Mouse (Mus musculus) neural tube, embryonic 11.5 days (tissue): ENCODE measurements around the gene Mypn. TPM values are rescaled to one million over a fixed set of nuclear protein-coding genes. Genes with fewer than 3 reads are reported as not detected.

Experiments
- ATAC-seq: fragments of 200-750 bp; cut with Nextera tagmentation; 2 replicates; pipeline ENCODE4 v1.8.0; 2017; ENCODE audit warnings: moderate number of reproducible peaks, mild to moderate bottlenecking, moderate TSS enrichment, moderate library complexity; ENCODE audit not compliant: insufficient read depth, low FRiP score, low TSS enrichment
- DNase-seq: peaks from one replicate; pipeline ENCODE4 v3.0.0-alpha.2; 2015; ENCODE audit warnings: low spot score
- H3K27ac ChIP-seq: fragments of 300-500 bp; sonication (generic); 2 replicates; pipeline ENCODE4 v1.5.1; 2014; ENCODE audit warnings: low read depth, mild to moderate bottlenecking, low read length
- H3K27me3 ChIP-seq: fragments of 300-500 bp; sonication (generic); 2 replicates; pipeline ENCODE4 v1.6.1; 2014; ENCODE audit warnings: mild to moderate bottlenecking, low read length, mixed read lengths; ENCODE audit not compliant: control insufficient read depth, insufficient read depth
- H3K36me3 ChIP-seq: fragments of 300-500 bp; sonication (generic); 2 replicates; pipeline ENCODE4 v1.6.1; 2014; ENCODE audit warnings: mild to moderate bottlenecking, low read length, moderate library complexity, mixed read lengths; ENCODE audit not compliant: control insufficient read depth, insufficient read depth
- H3K4me1 ChIP-seq: fragments of 300-500 bp; sonication (generic); 2 replicates; pipeline ENCODE4 v1.6.1; 2014; ENCODE audit warnings: low read length, mixed read lengths; ENCODE audit not compliant: control insufficient read depth, insufficient read depth
- H3K4me2 ChIP-seq: fragments of 300-500 bp; sonication (generic); 2 replicates; pipeline ENCODE4 v1.6.1; 2014; ENCODE audit warnings: low read depth, mild to moderate bottlenecking, moderate library complexity
- H3K4me3 ChIP-seq: fragments of 300-500 bp; sonication (generic); 2 replicates; pipeline ENCODE4 v1.5.1; 2014; ENCODE audit warnings: low read depth, low read length
- H3K9ac ChIP-seq: fragments of 300-500 bp; sonication (generic); 2 replicates; pipeline ENCODE4 v1.6.1; 2014; ENCODE audit warnings: mild to moderate bottlenecking, low read length
- H3K9me3 ChIP-seq: fragments of 300-500 bp; sonication (generic); 2 replicates; pipeline ENCODE4 v1.6.1; 2016; ENCODE audit warnings: low read length; ENCODE audit not compliant: control insufficient read depth
- WGBS: fragments of 180-500 bp; shearing (Covaris S2); extraction: QIAGEN DNeasy Blood & Tissue Kit; methylation state at CpG from one replicate; pipeline ENCODE4 v1.1.7; 2014; 5-methylcytosine and 5-hydroxymethylcytosine counted together
- polyA plus RNA-seq: library from polyadenylated mRNA; unstranded; fragments of >200 nt; fragmentation: Nextera tagmentation; extraction: Ambion mirVana; gene quantifications from 2 replicates; pipeline ENCODE4 v1.2.1, GENCODE M21; 2014

The Mypn gene
- polyA plus RNA-seq, 1 experiment from 2014 or later: 0.90 TPM

DNA sequence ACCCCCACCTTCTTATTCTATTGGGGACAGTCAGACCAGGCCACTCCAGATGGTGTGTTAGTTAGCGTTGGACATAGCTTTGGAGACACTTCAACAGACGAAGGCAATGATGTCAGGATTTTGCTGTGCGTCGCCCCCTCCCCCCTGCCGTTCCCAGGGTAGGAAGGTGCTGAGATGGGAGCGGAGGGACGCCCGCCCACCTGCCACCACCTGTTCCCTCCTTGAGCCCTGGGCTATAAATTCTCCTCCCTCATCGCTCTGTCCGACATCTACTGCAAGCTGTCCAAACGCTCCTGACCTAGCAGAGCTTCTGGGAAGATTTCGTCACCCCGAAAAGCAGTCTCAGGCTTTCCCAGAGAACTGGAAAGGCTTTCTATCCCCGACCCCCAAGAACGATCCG is 104.2 kb downstream of the Mypn start, which contains the start of gene Atoh7:
Atoh7 (plus strand) TSS at position 131 of the 400 bp plus-strand sequence.
- H3K4me2 ChIP-seq: peak within 1 kb of the TSS; percentile 78
- WGBS: 3% methylated on average over 16 of the region's 16 CpGs
- no peaks in the 10 kb centered on the region for H3K36me3 ChIP-seq
- peak within 1 kb of the TSS; percentile 61 for H3K9ac ChIP-seq
- H3K9me3 ChIP-seq: no peaks in the 10 kb centered on the region
- H3K27me3 ChIP-seq: peaks cover 9% of the 10 kb centered on the region
- DNase-seq: peak; percentile 34
- peak within 1 kb of the TSS; percentile 48 for H3K4me3 ChIP-seq
- H3K4me1 ChIP-seq: peaks cover 4% of the 10 kb centered on the region; the same call in 1 of the 2 replicates
- peak; percentile 55; the same call in 1 of the 2 replicates for ATAC-seq
- H3K27ac ChIP-seq: no peak within 1 kb of the TSS

DNA sequence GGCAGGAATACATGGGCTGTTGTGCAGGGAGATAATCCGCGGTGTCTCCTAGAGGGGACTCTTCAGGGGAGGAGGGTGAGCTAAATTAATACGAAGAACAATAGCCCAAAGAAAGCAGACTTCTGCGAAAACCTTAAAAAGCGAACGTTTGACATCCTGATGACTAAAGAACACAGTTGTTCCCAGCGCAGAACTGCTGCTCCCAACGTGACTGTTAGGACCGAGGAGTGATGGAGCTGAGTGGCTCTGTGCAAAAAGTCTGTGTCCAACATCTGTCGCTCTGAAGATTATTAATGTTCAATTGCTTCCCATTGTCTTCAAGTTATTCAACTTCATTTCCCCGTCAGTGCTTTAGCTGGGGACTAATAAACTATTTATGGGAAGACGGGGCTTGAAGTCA is 105.6 kb downstream of the Mypn start:
- Histone ChIP-seq H3K27ac (no peak overlapping the region), H3K36me3 (no peaks in the 10 kb centered on the region), H3K4me2 (no peak overlapping the region), H3K27me3 (peaks cover 9% of the 10 kb centered on the region), H3K9ac (no peak overlapping the region), H3K4me3 (no peak overlapping the region), H3K4me1 (peaks cover 4% of the 10 kb centered on the region; the same call in 1 of the 2 replicates), H3K9me3 (no peaks in the 10 kb centered on the region)
- WGBS: 59% methylated on average over 12 of the region's 12 CpGs
- no peak for ATAC-seq
- DNase-seq: no peak

DNA sequence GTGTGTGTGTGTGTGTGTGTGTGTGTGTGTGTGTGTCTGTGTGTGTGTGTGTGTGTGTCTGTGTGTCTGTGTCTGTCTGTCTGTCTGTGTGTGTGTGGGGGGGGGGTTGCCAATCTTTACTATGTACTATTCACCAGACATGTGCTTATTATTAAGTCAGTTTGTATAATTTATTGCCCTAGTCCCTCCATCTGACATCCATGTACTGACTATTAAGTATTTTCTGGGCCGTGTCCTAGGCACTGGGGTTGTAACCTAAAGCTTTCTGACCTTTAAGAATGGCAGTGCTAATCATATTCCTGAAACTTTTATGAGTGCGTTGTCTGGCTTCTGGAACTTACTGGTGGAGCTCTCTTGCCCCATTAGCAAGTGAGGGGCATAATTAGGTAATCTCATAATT is 107.0 kb downstream of the Mypn start:
- H3K27ac ChIP-seq: no peak overlapping the region
- H3K27me3 ChIP-seq: peaks cover 9% of the 10 kb centered on the region
- no peak overlapping the region for H3K4me2 ChIP-seq
- no peaks in the 10 kb centered on the region for H3K36me3 ChIP-seq
- no peak overlapping the region for H3K4me3 ChIP-seq
- no peaks in the 10 kb centered on the region for H3K9me3 ChIP-seq
- no peak for DNase-seq
- no peak overlapping the region for H3K9ac ChIP-seq
- 67% methylated on average over 2 of the region's 2 CpGs for WGBS
- peaks cover 4% of the 10 kb centered on the region; the same call in 1 of the 2 replicates for H3K4me1 ChIP-seq
- no peak for ATAC-seq

DNA sequence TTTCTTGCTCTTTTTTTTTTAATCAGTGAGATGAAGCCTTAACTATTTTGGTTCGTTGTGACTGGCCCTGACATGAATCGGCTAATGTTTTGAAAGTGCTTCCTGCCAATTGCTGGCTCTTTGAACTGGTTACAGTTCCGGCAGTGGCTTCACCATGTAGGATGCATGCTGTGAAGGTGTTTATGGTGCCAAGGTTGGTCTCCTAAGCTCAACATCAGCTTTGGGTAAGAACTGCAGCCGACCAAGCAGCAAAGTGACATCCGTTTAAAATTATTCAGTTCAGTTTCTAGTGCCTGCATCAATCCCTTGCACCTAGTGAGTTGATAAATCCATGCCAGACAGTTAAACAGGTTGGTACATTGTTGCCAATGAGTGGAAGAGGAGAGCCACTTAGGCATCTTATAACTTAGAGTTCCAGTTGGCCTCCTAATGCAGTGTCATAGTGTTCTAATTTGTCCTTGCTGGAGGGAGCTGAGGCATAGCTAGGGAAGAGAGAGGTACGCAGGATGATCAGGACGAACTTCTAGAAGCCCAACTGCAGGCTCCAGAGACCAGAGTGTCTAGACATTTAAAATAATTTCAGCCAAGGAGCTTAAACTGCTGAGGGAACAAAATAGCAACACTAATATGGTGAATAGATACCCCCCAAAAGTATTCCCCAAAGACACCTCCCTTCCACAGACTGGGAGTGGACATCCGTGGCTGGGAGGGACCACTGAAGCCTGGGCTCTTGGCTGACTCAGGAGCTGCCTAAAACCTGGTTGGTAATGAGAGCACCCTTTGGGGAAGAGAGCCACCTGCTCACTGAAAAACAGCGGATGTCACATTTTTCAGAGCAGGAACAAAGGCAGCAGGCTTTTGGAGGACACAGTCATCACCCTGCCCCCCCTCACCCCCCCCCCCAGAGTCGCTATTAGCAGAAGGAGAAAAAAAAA is 110.9 kb downstream of the Mypn start:
- Histone ChIP-seq H3K9ac (no peak overlapping the region), H3K27me3 (peaks cover 2% of the 10 kb centered on the region; the same call in 1 of the 2 replicates), H3K27ac (no peak overlapping the region), H3K9me3 (no peaks in the 10 kb centered on the region), H3K4me2 (no peak overlapping the region), H3K4me1 (no peaks in the 10 kb centered on the region), H3K36me3 (no peaks in the 10 kb centered on the region), H3K4me3 (no peak overlapping the region)
- DNase-seq: no peak
- 74% methylated on average over 9 of the region's 10 CpGs for WGBS
- ATAC-seq: no peak

DNA sequence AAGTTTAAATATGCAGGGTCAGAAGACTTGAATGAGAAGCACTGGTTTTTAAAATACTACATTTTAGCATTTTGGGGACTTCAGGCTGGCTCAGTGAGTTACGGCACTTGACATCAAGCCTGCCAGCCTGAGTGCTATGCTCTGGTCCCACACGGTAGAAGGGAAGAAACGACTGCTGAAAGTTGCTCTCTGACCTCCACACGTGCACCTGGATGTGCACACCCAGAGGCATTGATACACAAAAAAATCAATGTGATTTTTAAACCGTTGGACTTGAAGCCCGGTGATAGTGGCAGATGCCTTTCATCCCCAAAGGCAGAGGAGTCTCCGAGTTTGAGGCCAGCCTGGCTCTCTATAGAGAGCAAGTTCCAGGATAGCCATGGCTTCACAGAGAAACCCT is 111.8 kb downstream of the Mypn start:
- no peak overlapping the region for H3K4me2 ChIP-seq
- DNase-seq (no peak), ATAC-seq (no peak)
- whole genome bisulfite sequencing: 74% methylated on average over 7 of the region's 7 CpGs
- no peak overlapping the region for H3K9ac ChIP-seq
- no peaks in the 10 kb centered on the region for H3K4me1 ChIP-seq
- H3K27me3 ChIP-seq: 0 out of 2 replicates have a peak, but pooled peaks cover 2% of the 10 kb centered on the region
- no peak overlapping the region for H3K27ac ChIP-seq
- no peak overlapping the region for H3K4me3 ChIP-seq
- H3K9me3 ChIP-seq: no peaks in the 10 kb centered on the region
- no peaks in the 10 kb centered on the region for H3K36me3 ChIP-seq

GRCm38 (mm10) chr10:63089758-63090571 is 113.8 kb downstream of the Mypn start:
- H3K36me3 ChIP-seq: no peaks in the 10 kb centered on the region
- peak overlapping the region; percentile 1; the same call in 1 of the 2 replicates for H3K4me3 ChIP-seq
- ATAC-seq (no peak), DNase-seq (no peak)
- no peaks in the 10 kb centered on the region for H3K9me3 ChIP-seq
- H3K27me3 ChIP-seq: 0 out of 2 replicates have a peak, but pooled peaks cover 2% of the 10 kb centered on the region
- no peak overlapping the region for H3K9ac ChIP-seq
- no peak overlapping the region for H3K27ac ChIP-seq
- no peaks in the 10 kb centered on the region for H3K4me1 ChIP-seq
- peak overlapping the region; percentile 37 for H3K4me2 ChIP-seq
- 4% methylated on average over 26 of the region's 26 CpGs for WGBS

- Histone ChIP-seq H3K4me3 (peak overlapping the region; percentile 1; the same call in 1 of the 2 replicates), H3K4me1 (no peaks in the 10 kb centered on the region), H3K9ac (0 out of 2 replicates have a peak overlapping the region, but pooled peaks have one; percentile 14), H3K36me3 (no peaks in the 10 kb centered on the region), H3K4me2 (peak overlapping the region; percentile 37), H3K9me3 (no peaks in the 10 kb centered on the region), H3K27me3 (0 out of 2 replicates have a peak, but pooled peaks cover 2% of the 10 kb centered on the region), H3K27ac (no peak overlapping the region)
- ATAC-seq (no peak), DNase-seq (no peak)
- WGBS: 32% methylated on average over 8 of the region's 8 CpGs
These were observed 114.5 kb downstream of the Mypn start for GRCm38 (mm10) chr10:63089103-63089757.

DNA sequence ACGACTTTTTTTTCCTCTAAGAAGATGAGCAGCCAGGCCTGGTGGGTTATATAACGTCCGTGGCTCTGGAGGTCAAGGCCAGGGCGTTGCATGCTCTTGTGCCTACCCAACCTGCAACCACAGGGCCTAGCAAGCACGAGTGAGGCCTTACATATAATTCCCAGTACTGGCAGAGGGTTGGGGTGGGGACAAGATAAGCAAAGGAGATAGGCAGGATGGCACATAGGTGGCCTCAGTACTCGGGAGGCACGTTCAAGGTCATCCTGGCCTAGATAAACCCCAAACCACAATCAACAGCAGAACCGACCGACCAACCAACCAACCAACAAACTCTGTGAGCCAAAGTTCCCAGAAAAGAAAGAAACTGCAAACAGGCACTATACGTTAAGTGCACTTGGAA is 117.4 kb downstream of the Mypn start:
- H3K4me2 ChIP-seq: no peak overlapping the region
- no peaks in the 10 kb centered on the region for H3K36me3 ChIP-seq
- no peaks in the 10 kb centered on the region for H3K9me3 ChIP-seq
- no peak overlapping the region for H3K27ac ChIP-seq
- H3K9ac ChIP-seq: no peak overlapping the region
- 82% methylated on average over 10 of the region's 10 CpGs for WGBS
- no peaks in the 10 kb centered on the region for H3K4me1 ChIP-seq
- H3K27me3 ChIP-seq: 0 out of 2 replicates have a peak, but pooled peaks cover 2% of the 10 kb centered on the region
- no peak overlapping the region for H3K4me3 ChIP-seq
- DNase-seq: no peak
- ATAC-seq: no peak
